Mouse (Mus musculus) hematopoietic stem cell, adult 5-6 weeks (primary cell): Measurements from ENCODE around the gene Olfr622. TPM values are rescaled to one million over a fixed set of nuclear protein-coding genes. Genes with fewer than 3 reads are reported as not detected.

Experiments
- ATAC-seq, 2 experiments: fragments of 125-278 bp in 1 of 2; replicated peaks in 1 of 2; 2 replicates each; pipeline ENCODE4 v1.8.0; 2016 to 2017; ENCODE audit warnings: inconsistent platforms in 2 of 2, mild to moderate bottlenecking in 2 of 2, moderate number of reproducible peaks in 2 of 2, low read depth in 1 of 2, moderate TSS enrichment in 1 of 2; ENCODE audit not compliant: low FRiP score in 2 of 2, poor library complexity in 2 of 2, severe bottlenecking in 2 of 2, insufficient read depth in 1 of 2, low TSS enrichment in 1 of 2
- total RNA-seq: library from RNA; stranded (forward); fragments of 172-1452, 232-1000 nt; gene quantifications from 2 replicates; pipeline ENCODE4 v1.2.3, GENCODE M21; 2017

The Olfr622 gene
- not detected in 2 replicates for total RNA-seq

- no peak for ATAC-seq
Measured at GRCm38 (mm10) chr7:103642602-103643001, at the start of gene Olfr622. Gene Olfr622 (minus strand): TSS chr7:103642702.

DNA sequence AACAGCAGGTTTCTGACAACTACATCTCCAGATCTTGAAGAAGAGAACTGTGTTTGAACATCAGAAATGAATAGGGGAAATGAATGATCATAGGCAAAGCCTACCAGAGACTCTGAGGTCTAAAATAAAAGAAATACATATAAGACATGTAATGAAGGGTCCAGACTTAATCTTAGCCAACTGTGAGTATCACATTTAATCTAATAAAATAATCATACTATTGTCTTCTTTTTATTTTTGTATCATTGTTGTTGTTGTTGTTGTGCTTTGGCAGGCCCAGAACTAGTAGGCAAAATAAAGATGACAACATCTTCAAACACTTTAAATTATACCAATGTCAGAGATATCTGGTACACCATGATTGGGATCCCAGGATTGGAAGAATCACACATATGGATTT is 39.9 kb upstream of the Olfr622 start, which contains the start of gene Olfr625-ps1:
Gene Olfr625-ps1, plus strand, starts transcription at position 301 of the 400 bp plus-strand sequence.
- ATAC-seq = no peak

DNA sequence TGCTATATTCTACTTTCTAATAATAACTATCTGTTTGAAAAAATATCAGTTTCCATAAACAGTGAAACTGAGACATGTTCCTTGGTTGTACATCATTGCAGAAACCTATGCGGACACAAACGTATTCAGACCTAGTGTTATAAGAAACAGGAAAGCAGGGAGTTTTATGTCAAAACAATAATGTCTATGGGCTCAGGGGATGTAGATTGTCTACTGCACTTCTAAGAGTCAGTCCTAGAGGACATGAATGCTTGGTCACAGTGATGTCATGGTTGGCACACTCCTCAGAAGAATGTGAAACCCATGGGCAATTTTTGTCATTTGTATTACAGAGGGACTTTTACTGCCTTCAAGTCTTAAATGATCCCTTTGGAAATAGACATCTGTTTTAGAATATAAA is 28.6 kb upstream of the Olfr622 start, which contains the start of gene Olfr624:
Gene Olfr624, minus strand, starts transcription at position 101 of the 400 bp plus-strand sequence.
- no peak for ATAC-seq

- ATAC-seq = no peak
Measured at GRCm38 (mm10) chr7:103663598-103663997, 21.1 kb upstream of the Olfr622 start, which contains the start of gene Olfr623. Gene Olfr623 (minus strand): TSS chr7:103663698.

DNA sequence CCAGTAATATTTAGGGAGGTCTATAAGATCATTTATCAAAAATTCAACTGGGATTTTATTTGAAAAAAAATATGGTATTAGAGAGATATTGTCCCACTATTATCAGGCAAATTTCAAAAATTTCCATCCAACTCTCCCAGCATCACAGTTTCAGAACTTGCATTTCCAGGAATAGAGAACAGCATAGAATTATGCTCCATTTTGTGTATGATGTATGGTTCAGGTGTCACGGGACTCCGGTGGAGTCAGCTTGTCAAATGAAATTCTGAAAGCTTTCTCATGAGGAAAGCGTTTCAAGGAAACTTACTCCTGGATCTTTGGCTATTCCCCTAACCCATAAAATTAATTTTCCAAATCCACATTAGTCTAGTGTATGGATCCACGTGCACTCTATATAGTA is 1.6 kb upstream of the Olfr622 start:
- ATAC-seq = no peak

DNA sequence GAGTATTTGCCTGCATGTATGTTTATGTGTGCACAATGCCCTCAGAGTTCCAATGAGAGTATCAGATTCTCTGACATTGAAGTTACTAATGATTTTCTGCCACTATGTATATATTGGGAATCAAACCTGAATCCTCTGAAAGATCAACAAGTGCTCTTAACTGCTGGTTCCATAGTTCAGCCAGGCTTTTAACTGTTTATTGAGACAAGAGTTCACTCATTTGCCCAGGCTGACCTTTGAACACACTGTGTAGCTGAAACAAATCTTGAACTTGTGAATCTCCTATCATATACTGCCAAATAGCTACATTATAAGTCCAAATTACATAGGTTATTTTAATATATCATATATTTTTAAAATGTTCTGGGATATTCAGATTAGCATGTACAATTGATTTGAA is 5.7 kb downstream of the Olfr622 start:
- ATAC-seq = no peak

GRCm38 (mm10) chr7:103612434-103612833 is 30.1 kb downstream of the Olfr622 start, which contains the start of gene Olfr620:
Gene Olfr620 (minus strand): TSS chr7:103612534.
- ATAC-seq = no peak

DNA sequence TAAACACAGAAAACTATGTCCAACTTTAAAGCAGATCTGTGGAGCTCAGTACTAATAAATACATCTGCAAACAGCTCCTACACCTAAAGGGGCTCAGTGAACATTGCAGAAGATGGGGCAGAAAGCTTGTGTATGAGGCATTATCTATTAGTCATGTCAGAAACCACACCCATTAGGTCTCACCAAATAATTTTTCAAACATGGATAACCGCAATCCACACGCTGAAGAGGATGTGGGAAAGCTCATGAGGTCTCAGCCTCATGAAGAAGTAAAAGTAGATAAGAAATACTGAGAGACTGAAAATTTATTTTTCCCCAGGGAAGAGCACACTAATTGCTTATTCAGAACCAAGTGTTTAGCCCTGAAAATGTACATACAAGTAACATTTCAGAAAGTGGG is 35.1 kb downstream of the Olfr622 start:
- ATAC-seq = no peak

DNA sequence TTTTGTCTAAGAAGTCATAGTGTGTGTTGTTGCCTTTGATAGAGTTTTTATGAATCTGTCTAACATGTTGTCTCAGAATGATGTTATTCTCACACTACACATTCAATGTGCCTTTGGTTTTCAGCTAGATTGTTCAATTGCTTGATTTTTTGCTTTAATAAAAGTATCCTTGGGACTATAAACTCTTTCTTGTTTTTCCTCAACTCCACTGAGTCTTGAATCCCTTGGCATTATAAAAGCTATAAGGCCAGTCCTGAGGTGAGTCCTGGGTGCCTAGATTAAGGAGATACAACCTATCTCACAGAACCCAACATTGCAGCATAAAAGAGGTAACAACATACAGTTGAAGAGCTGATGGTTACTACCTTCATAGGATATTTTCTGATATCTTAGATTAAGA is 42.2 kb downstream of the Olfr622 start, which contains the start of gene Olfr619:
Gene Olfr619, plus strand, starts transcription at position 301 of the 400 bp plus-strand sequence.
- ATAC-seq = no peak

DNA sequence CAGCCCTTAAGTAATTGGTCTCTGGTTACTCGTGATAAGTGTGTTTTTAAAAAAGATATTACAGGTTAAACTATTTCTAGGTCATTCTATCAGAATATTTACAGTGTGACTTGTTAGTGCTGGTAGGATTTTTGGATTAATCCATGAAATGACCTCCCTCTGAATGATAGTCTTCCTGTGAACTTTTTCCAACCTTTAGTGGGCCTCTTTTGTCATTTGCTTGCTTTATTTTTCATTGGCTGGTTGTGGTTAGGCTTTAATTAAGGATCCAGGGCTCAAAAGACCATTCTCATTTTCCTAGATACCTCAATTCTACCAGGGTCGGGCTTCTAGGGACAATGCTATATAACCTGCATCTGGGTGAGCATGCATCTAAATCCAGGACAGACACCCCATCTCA is 52.7 kb downstream of the Olfr622 start, which contains the start of gene Olfr618:
Gene Olfr618, plus strand, starts transcription at position 301 of the 400 bp plus-strand sequence.
- no peak for ATAC-seq

Other genes starting within 250 kb of the Olfr622 start
- not detected in 2 replicates for gene Usp17lc, start 227.6 kb downstream of the Olfr622 start, total RNA-seq
- gene Olfr605, start 197.3 kb downstream of the Olfr622 start, total RNA-seq = not detected in 2 replicates
- gene Olfr606, start 193.7 kb downstream of the Olfr622 start, total RNA-seq = not detected in 2 replicates
- not detected in 2 replicates for gene Olfr607, start 178.6 kb downstream of the Olfr622 start, total RNA-seq
- not detected in 2 replicates for gene Olfr608, start 172.8 kb downstream of the Olfr622 start, total RNA-seq
- gene Olfr609, start 144.6 kb downstream of the Olfr622 start, total RNA-seq = not detected in 2 replicates
- not detected in 2 replicates for gene Olfr610, start 130.6 kb downstream of the Olfr622 start, total RNA-seq
- not detected in 2 replicates for gene Olfr611, start 121.9 kb downstream of the Olfr622 start, total RNA-seq
- gene Olfr612, start 100.0 kb downstream of the Olfr622 start, total RNA-seq = not detected in 2 replicates
- gene Olfr613, start 94.6 kb downstream of the Olfr622 start, total RNA-seq = not detected in 2 replicates
- gene Olfr615, start 86.6 kb downstream of the Olfr622 start, total RNA-seq = not detected in 2 replicates
- not detected in 2 replicates for gene Olfr616, start 73.6 kb downstream of the Olfr622 start, total RNA-seq
- not detected in 2 replicates for gene Olfr617, start 69.6 kb downstream of the Olfr622 start, total RNA-seq
- gene Olfr618, start 52.6 kb downstream of the Olfr622 start, total RNA-seq = not detected in 2 replicates
- not detected in 2 replicates for gene Olfr619, start 42.1 kb downstream of the Olfr622 start, total RNA-seq
- gene Olfr620, start 30.2 kb downstream of the Olfr622 start, total RNA-seq = not detected in 2 replicates
- not detected in 2 replicates for gene Olfr623, start 21.0 kb upstream of the Olfr622 start, total RNA-seq
- gene Olfr624, start 28.5 kb upstream of the Olfr622 start, total RNA-seq = not detected in 2 replicates
- not detected in 2 replicates for gene Olfr625-ps1, start 40.0 kb upstream of the Olfr622 start, total RNA-seq
- not detected in 2 replicates for gene Olfr243, start 72.0 kb upstream of the Olfr622 start, total RNA-seq
- not detected in 2 replicates for gene Olfr628, start 87.7 kb upstream of the Olfr622 start, total RNA-seq
- not detected in 2 replicates for gene Olfr629, start 102.2 kb upstream of the Olfr622 start, total RNA-seq
- not detected in 2 replicates for gene Olfr630, start 114.6 kb upstream of the Olfr622 start, total RNA-seq
- not detected in 2 replicates for gene Olfr69, start 128.9 kb upstream of the Olfr622 start, total RNA-seq
- gene Olfr68, start 137.0 kb upstream of the Olfr622 start, total RNA-seq = 0.88 TPM in 1 of 2 replicates, not detected in the other
- not detected in 2 replicates for gene Olfr67, start 149.1 kb upstream of the Olfr622 start, total RNA-seq
- gene Hbb-bt, start 171.3 kb upstream of the Olfr622 start, total RNA-seq = 14.9 and 19.7 TPM in 2 replicates
- 47.4 and 80.7 TPM in 2 replicates for gene Hbb-bs, start 185.4 kb upstream of the Olfr622 start, total RNA-seq
- not detected in 2 replicates for gene Hbb-bh2, start 197.8 kb upstream of the Olfr622 start, total RNA-seq
- not detected in 2 replicates for gene Hbb-bh1, start 200.5 kb upstream of the Olfr622 start, total RNA-seq
- not detected in 2 replicates for gene Hbb-y, start 210.5 kb upstream of the Olfr622 start, total RNA-seq
- gene Olfr66, start 243.6 kb upstream of the Olfr622 start, total RNA-seq = not detected in 2 replicates